Mouse (Mus musculus) mouse embryonic stem cell (cell line): ENCODE results near the gene Ogfr.

Source experiments
- in situ Hi-C, 2 experiments: fragments of 300-500 bp; cut with MboI; formaldehyde crosslinking; loops; 1 replicate in 1 of 2; 3 replicates in 1 of 2; pipeline ENCODE4 v1.14.3; 2019 to 2020; ENCODE audit warnings: low sequenced_read_pairs in 2 of 2, low pct_unique_long_range_greater_than_20kb in 1 of 2, mixed read lengths in 1 of 2; ENCODE audit not compliant: unreplicated experiment in 1 of 2

Ogfr gene

GRCm38 (mm10) chr2:180588736-180589122 lies 316 bp upstream of the Ogfr start:
- in situ Hi-C loops: no loop called here

- in situ Hi-C loops: no loop called here
Observed at GRCm38 (mm10) chr2:180597490-180597889, 8.4 kb downstream of the Ogfr start, which contains the start of gene Col9a3. Gene Col9a3, plus strand, starts transcription at chr2:180597790.

DNA sequence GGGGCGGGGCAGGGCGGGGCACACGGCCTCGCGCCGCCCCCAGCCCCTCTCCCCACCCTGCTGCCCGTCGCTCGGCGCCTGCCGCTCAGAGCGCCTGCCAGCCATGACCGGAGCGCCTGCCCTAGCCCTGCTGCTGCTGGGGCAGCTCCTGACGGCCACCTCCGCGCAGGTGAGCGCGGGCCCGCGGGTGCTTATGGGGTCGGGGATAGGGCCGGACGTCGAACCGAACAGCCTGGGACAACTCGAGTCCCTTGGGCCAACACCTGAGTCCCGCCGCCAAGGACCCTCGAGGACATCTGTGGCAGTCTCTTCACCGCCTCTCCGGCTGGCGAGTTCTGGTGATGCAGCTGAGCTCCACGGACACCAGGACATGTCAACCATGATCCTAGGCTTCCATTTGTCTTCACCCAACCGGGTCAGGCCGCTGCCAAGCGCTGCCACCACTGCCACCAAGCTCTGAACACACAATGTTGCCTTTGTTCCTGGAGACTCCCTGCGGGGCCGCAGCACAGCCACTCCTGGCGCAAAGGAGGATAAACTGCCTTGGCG lies 9.2 kb downstream of the Ogfr start:
- in situ Hi-C loops: no loop called here

DNA sequence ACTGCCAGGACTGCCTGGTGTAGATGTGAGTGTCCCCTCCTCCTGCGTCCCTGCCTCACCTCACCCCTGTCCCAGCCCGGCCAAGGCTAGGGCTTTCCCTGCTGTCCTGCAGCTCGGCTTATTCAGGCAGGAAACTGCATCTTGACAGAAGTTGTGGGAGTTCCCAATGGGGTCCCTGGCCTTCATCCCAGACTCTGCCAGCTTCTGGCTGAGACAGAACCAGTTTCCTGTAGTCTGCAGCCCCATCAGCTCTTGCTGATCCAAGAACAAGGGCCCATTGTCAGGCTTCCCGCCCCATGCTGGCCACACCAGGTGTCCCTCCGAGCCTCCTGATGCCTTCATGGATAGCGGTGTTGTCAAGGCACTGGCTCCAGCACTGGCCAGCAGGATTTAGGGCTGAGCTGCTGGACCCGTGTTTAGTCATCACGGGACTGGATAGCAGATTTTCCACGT lies 11.6 kb downstream of the Ogfr start:
- in situ Hi-C loops: no loop called here

DNA sequence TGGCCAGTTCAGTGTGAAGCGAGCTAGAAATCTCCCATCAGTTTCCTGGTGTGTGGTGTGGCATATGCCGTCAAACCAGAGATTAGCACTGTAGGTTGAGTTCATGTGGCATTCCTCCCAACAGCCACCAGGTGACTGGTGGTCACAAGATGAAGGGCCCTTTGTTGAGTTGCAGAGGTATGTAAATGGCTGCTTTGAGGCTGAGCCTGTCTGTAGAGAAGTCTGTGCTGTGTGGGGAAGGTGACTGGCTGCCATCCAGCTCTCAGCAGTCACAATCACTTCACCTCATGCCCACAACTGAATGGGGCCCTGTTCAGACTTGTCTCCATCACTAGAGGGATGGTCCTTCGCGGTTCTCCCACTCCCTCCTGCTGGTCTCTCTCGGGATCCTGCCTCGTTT lies 15.7 kb downstream of the Ogfr start:
- in situ Hi-C loops: no loop called here

GRCm38 (mm10) chr2:180610283-180610682 lies 21.2 kb downstream of the Ogfr start:
- in situ Hi-C loops: no loop called here

DNA sequence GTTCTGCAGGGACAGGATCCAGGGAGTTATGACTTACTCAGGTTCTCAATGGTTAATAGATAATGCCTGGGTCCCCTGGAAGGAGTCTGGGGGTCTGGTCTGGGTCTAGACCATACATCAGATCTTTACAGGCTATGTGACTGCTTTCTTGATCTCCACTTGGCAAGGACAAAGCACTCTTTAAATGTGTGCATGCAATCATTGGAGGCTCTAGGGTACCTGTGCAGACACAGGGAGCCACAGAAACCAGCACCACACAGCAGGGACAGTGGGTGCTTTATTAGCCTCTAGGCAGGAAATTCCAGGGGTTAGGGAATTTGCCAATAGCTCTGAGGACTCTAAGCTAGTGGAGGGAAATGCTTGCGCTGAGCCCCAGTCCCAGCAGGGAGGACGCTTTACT lies 22.8 kb downstream of the Ogfr start:
- in situ Hi-C loops: no loop called here

- in situ Hi-C loops: no loop called here
Observed at GRCm38 (mm10) chr2:180641576-180642554, 52.8 kb downstream of the Ogfr start.

- in situ Hi-C loops: no loop called here
Observed at GRCm38 (mm10) chr2:180642555-180643260, 53.7 kb downstream of the Ogfr start, which contains the start of gene Tcfl5. Gene Tcfl5, minus strand, starts transcription at chr2:180642708.

DNA sequence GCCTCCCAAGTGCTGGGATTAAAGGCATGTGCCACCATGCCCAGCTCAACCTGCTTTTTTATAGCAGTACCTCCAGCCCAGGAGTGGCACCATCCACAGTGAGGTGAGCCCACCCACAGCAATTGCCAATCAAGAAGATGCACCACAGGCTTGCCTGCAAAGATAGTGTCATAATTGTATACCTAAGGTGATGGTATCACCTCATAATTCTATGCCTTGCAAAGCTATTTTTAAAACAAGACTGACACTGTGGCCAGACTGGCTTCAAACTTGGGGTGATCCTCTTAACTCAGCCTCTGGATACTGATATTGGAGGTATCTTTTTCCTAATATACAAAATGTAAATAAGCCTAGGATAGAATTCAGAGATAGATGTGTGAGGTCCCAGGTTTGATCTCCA lies 54.6 kb downstream of the Ogfr start:
- in situ Hi-C loops: no loop called here
